In the genomic region with DNA sequence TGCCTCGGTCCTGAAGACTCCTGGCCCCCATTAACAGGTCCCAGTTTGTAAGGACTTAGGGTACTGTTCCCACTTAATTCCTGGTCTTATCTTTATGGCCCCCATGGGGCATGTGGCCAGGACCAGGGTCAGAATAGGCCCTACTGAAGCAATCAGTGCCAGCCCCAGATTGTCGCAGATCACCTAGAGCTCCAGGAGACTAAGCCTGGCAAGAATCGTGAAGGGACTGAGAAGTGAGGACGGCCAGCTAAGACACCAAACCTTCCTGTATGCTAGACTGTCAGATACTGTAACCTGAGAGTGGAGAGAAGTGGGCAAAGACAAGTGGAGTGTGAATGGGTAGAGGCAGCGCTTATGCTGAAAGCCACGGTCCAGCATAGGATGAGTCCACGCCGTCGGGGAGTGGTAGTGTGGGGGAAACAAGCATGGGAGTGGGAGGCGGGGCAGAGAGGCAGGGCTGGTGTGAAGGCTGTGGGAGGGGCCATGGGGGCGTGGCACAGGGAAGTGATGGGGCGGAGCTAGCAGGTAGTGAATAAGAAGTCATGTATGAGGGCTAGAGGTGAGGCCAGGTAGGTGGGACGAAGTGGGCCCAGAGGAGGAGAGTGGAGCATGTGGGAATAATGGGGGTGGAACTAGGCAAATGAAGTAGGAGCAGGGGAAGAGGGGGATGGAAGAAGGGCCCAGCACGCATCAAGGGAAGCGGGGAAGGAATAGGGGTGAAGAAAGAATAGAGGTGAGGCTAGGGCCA, we compare ENCODE assay signal across 8 mouse cellular contexts. TPM values are rescaled to one million over a fixed set of nuclear protein-coding genes. Genes with fewer than 3 reads are reported as not detected.
A peak's percentile ranks its signal among the peaks of the same experiment; 100 is the strongest.
DNase-seq lines count a peak whose midpoint lies in the region; ATAC-seq lines count a peak whose summit lies in the region.

No protein-coding gene starts in this region.

- peak overlapping the region; percentile 95 for H3K4me2 ChIP-seq in heart, embryonic 13.5 days
- H3K4me2 ChIP-seq in embryonic facial prominence, embryonic 12.5 days (replicated peaks) = peak overlapping the region; percentile 85; the same call in 1 of the 2 replicates
- peak overlapping the region; percentile 82 for H3K4me2 ChIP-seq in kidney, embryonic 14.5 days (replicated peaks; ENCODE audit: low read depth, low read length)

- peaks cover 86% of the 10 kb centered on the region for H3K27me3 ChIP-seq in heart, embryonic 13.5 days (replicated peaks)
- H3K27me3 ChIP-seq in embryonic facial prominence, embryonic 12.5 days = peaks cover 28% of the 10 kb centered on the region
- H3K27me3 ChIP-seq in kidney, embryonic 14.5 days (ENCODE audit: control insufficient read depth, insufficient read depth, low read length) = 0 out of 2 replicates have a peak, but pooled peaks cover 16% of the 10 kb centered on the region

- intact Hi-C loops in heart, postnatal 36 days (cut with DNase I) = no loop called here

- H3K4me3 ChIP-seq in heart, embryonic 13.5 days = peak overlapping the region; percentile 63
- peak overlapping the region; percentile 59 for H3K4me3 ChIP-seq in embryonic facial prominence, embryonic 12.5 days
- peak overlapping the region; percentile 50 for H3K4me3 ChIP-seq in kidney, embryonic 14.5 days (ENCODE audit: low read length)

- H3K9me3 ChIP-seq in heart, embryonic 13.5 days = no peaks in the 10 kb centered on the region
- H3K9me3 ChIP-seq in embryonic facial prominence, embryonic 12.5 days = no peaks in the 10 kb centered on the region
- no peaks in the 10 kb centered on the region for H3K9me3 ChIP-seq in kidney, embryonic 14.5 days (ENCODE audit: control insufficient read depth, low read length)

- 7% methylated on average over 15 of the region's 15 CpGs for WGBS in heart, embryonic 13.5 days
- 9% methylated on average over 15 of the region's 15 CpGs for WGBS in embryonic facial prominence, embryonic 12.5 days
- WGBS in kidney, embryonic 14.5 days = 7% methylated on average over 15 of the region's 15 CpGs

- no peak for DNase-seq in heart, postnatal 36 days
- peak; percentile 35 for DNase-seq in lung, postnatal 25 days (ENCODE audit: low spot score)
- peak; percentile 72 for DNase-seq in testis, postnatal 10 days (ENCODE audit: low spot score)
- DNase-seq in right cerebral cortex, adult 18-20 months = no peak
- DNase-seq in left cerebral cortex, adult 8-10 months (ENCODE audit: low spot score in 2 of 2) = no peak

- peak; percentile 25; the same call in 1 of the 2 replicates for ATAC-seq in heart, embryonic 13.5 days (ENCODE audit: extremely low read depth, insufficient number of reproducible peaks, low FRiP score, low TSS enrichment)
- 0 out of 2 replicates have a peak, but pooled peaks have one; percentile 18 for ATAC-seq in embryonic facial prominence, embryonic 12.5 days (ENCODE audit: insufficient number of reproducible peaks, insufficient read depth, low FRiP score, low TSS enrichment)
- ATAC-seq in kidney, embryonic 14.5 days (ENCODE audit: low FRiP score, low TSS enrichment) = peak; percentile 47

- H3K27ac ChIP-seq in heart, embryonic 13.5 days (replicated peaks) = no peak overlapping the region
- H3K27ac ChIP-seq in embryonic facial prominence, embryonic 12.5 days = no peak overlapping the region
- no peak overlapping the region for H3K27ac ChIP-seq in kidney, embryonic 14.5 days (ENCODE audit: low read depth, low read length)

- H3K4me1 ChIP-seq in heart, embryonic 13.5 days = peaks cover 17% of the 10 kb centered on the region
- peaks cover 15% of the 10 kb centered on the region for H3K4me1 ChIP-seq in embryonic facial prominence, embryonic 12.5 days
- H3K4me1 ChIP-seq in kidney, embryonic 14.5 days (ENCODE audit: control insufficient read depth, insufficient read depth, low read length) = peaks cover 7% of the 10 kb centered on the region; the same call in 1 of the 2 replicates

- no peaks in the 10 kb centered on the region for H3K36me3 ChIP-seq in heart, embryonic 13.5 days
- H3K36me3 ChIP-seq in embryonic facial prominence, embryonic 12.5 days = no peaks in the 10 kb centered on the region
- H3K36me3 ChIP-seq in kidney, embryonic 14.5 days (ENCODE audit: control insufficient read depth, insufficient read depth, low read length) = no peaks in the 10 kb centered on the region

- no peak overlapping the region for H3K9ac ChIP-seq in heart, embryonic 13.5 days
- no peak overlapping the region for H3K9ac ChIP-seq in embryonic facial prominence, embryonic 12.5 days
- no peak overlapping the region for H3K9ac ChIP-seq in kidney, embryonic 14.5 days (ENCODE audit: low read depth, low read length)

RNA-seq across cellular contexts. Expression of a gene that starts 8.7 kb away (rescaled TPM):
- polyA plus RNA-seq in heart, embryonic 13.5 days (2015; fragmentation: Nextera tagmentation; extraction: Ambion mirVana) = 1.7 and 2.2 TPM in 2 replicates
- under 1 TPM; 0.08 to 0.25 TPM for total RNA-seq in heart, postnatal 36 days (2021)
- polyA plus RNA-seq in embryonic facial prominence, embryonic 12.5 days (2016; fragmentation: Nextera tagmentation; extraction: Ambion mirVana) = 15.7 and 19.0 TPM in 2 replicates
- 3.6 and 6.0 TPM in 2 replicates for polyA plus RNA-seq in kidney, embryonic 14.5 days (2014; fragmentation: Nextera tagmentation; extraction: Ambion mirVana)
- total RNA-seq in left cerebral cortex, adult 8-10 months (2022) = 10 to 100 TPM in 1 of 4 experiments, 1 to 10 TPM in 3; 6.3 to 16.9 (median 9.3) TPM

Comparison
In these comparisons a context has a peak if more than half of its experiments do, and no peak if none do; other contexts are left out.
1. DNase-seq: peak in lung, postnatal 25 days (single experiment) and testis, postnatal 10 days (single experiment); none in heart, postnatal 36 days (0 of 2), right cerebral cortex, adult 18-20 months (single experiment) and left cerebral cortex, adult 8-10 months (0 of 2).
2. Peak in every context shown above with its lines, with median percentiles within 50 percentile points of each other: ATAC-seq, H3K4me2 ChIP-seq and H3K4me3 ChIP-seq.